Mouse (Mus musculus) heart, postnatal 25 days (tissue): ENCODE results near the gene 3110009E18Rik. TPM values are rescaled to one million over a fixed set of nuclear protein-coding genes. Genes with fewer than 3 reads are reported as not detected.

Experiments used
- DNase-seq: peaks from one replicate; pipeline ENCODE4 v3.0.0; 2022; ENCODE audit warnings: low spot score
- intact Hi-C: fragments of 180-260 bp; cut with DNase I; formaldehyde crosslinking; loops from one replicate; pipeline ENCODE4 v1.15.1; 2025
- total RNA-seq, 2 experiments: library from RNA; stranded (reverse); gene quantifications; 2 replicates each; pipeline ENCODE4 v1.2.3; 2021

3110009E18Rik gene
- total RNA-seq, 2 experiments from 2014 or later, result 4.1 to 4.7 TPM

DNA sequence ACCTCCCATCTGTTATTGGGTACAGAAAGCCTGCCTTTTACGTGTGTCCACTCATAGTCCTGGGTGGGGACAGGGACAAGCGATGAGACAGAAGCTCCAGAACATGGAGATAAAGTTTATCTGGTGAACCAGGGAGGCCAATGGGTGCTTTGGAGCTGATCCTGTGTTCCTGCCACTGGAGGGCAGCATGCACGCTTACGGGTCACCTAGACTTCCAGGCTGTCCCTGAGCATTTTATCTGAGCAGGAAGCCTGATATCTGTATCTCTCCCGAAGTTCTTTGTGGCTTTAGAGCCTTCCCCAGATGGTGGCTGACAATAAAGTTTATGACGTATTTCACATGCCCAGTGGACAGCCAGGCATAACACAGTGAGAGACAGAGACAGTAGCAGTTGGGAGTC lies 110.3 kb downstream of the 3110009E18Rik start:
- intact Hi-C loops, result no loop called here
- DNase-seq, result no peak

DNA sequence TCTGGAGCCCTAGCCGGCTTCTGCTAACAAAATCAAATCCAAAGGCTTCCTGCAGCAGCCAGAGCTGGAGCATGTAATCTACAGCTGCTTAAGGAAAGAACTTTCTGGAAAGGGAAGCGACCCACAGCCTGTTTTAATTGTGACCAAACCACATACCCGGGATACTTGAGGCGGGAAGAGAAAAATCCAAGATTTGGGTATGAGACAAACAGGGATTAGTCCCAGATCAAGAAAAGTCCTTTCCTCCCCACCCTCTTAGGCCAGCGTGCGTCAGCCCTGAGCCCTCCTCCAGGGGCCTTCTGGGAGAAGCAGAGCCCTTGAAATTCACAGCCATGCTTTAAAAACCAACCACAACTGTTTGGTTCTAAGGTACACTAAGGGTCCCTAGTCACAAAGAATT lies 111.2 kb downstream of the 3110009E18Rik start:
- DNase-seq, result no peak
- intact Hi-C loops, result no loop called here

DNA sequence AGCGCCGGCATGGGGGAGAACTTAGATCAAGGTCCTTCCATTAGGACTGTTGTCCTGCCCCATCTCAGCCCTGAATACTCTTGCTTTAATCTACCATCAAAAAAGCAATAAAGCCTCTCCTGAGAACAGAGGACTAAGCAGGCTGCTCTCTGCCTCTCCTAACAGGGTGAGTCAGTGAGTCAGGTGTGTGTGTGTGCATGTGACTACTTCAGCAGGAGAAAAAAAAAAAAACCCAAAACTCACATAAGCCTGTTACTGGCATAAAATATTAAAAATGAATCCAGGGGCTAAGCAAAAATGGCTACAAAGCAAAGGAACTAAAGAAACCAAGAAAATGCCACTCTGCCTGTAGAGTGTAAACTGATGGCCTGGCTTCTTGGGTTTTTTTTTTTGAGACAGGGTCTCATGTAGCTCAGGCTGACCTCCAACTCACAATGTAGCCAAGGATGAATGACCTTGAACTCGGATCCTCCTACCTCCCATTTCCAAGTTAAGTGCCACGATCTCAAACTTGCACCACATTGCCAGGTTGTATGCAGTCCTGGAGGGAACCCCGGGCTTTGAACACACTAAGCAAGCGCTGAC lies 114.7 kb downstream of the 3110009E18Rik start:
- intact Hi-C loops, result no loop called here
- no peak for DNase-seq

DNA sequence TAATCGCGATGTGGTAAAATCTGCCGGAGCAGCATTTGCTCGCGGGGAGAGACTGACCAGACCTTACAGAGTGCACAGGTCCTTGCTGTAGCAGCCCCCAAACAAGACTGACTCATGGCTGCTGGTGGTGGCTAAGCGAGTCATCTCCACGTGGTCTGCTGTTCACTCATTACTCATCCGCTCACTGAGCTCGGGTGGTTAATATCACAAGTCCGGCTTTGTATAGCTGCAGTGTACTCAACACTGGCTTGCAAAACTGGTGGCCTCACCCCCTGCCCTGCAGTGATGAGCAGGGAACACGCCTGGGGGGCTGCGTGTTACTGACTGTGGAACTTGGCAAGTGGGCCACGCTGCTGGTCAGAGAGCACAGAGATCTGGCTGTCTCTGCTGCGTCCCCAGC lies 115.4 kb downstream of the 3110009E18Rik start:
- intact Hi-C loops, result no loop called here
- DNase-seq, result no peak

DNA sequence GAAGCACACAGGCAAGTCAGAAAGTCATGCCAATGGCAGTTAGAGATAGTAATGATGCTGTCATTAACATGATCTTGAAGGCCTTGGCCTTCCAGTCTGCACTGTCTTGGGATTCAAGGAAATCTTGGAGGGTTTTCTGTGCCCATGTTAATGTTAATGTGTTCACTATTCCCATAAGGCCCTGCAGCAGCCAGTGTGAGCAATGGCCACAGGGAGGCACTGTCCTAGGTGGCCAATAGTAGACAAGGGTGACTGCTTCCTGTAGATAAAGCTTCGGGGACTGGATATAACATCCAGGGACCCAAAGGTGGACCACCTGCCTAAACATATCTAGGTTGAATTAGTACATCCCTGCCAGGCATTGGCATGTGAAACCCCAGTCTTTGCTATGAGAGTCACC lies 116.1 kb downstream of the 3110009E18Rik start:
- intact Hi-C loops, result no loop called here

More for the DNA sequence above, 116.1 kb downstream of the 3110009E18Rik start:
- no peak for DNase-seq

Other genes starting within 250 kb of the 3110009E18Rik start
- 1 to 10 TPM; 9.4 to 9.5 TPM for gene Tmem177, start 208.0 kb upstream of the 3110009E18Rik start, total RNA-seq
- not detected for gene Cfap221, start 124.0 kb upstream of the 3110009E18Rik start, total RNA-seq
- gene Sctr, start 114.3 kb upstream of the 3110009E18Rik start, total RNA-seq, result not detected
- 1 to 10 TPM; 5.1 to 6.9 TPM for gene Tmem37, start 47.1 kb upstream of the 3110009E18Rik start, total RNA-seq
- gene Dbi, start 109 bp upstream of the 3110009E18Rik start, total RNA-seq, result 100 to 1,000 TPM; 246 to 290 TPM
- gene Steap3, start 151.5 kb downstream of the 3110009E18Rik start, total RNA-seq, result 10 to 100 TPM; 26.8 to 35.9 TPM
- not detected for gene C1ql2, start 219.4 kb downstream of the 3110009E18Rik start, total RNA-seq